Mouse (Mus musculus) spleen, adult 2 months (tissue): ENCODE data around the gene Iqschfp.

ENCODE experiments used
- CTCF ChIP-seq: fragments of 200-500 bp; IDR thresholded peaks from 2 replicates; pipeline ENCODE4 v1.5.1; 2011; ENCODE audit warnings: mild to moderate bottlenecking, inconsistent platforms; ENCODE audit not compliant: insufficient read depth, insufficient read length, insufficient replicate concordance; ENCODE audit errors: extremely low read depth
- POLR2A ChIP-seq: fragments of 200-500 bp; IDR thresholded peaks from 2 replicates; pipeline ENCODE4 v1.6.1; 2011; ENCODE audit warnings: low read depth, low read length, inconsistent platforms

DNA sequence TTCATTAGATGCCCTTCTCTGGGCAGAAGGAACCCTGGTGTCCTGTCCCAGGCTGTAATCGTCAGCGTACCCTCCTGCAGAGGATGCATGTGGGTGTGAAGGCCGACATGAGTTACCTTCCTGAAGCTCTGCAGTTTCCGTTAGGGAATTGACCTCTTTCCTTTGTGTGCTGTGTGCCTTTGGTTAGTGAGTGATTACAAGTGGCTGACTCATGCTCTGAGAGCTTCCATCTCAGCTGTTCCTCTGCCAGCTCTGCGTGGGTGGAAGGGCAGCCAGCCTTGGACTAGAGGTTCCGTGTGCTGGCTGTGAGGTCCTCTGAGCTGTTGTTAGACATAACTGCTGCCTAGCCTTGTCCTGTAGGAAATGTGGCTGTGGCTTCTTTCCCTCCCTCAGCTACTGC lies 616.6 kb downstream of the Iqschfp start:
- TF ChIP-seq CTCF (no peak), POLR2A (no peak)
